Mouse (Mus musculus): ENCODE data around the gene 2610301B20Rik.

- TF ChIP-seq RCOR1 (IDR thresholded peaks at IDR 0.05; ENCODE audit: low read depth, low read length) (no peak), ZNF384 (IDR thresholded peaks at IDR 0.05; ENCODE audit: low read depth, low read length) (no peak), MYC (IDR thresholded peaks at IDR 0.05; ENCODE audit: low read depth, low read length) (no peak), MXI1 (IDR thresholded peaks at IDR 0.05; ENCODE audit: low read depth, low read length) (no peak), CTCF (IDR thresholded peaks at IDR 0.05 in 2 of 3, conservative IDR thresholded peaks at IDR 0.05 in 1 of 3; ENCODE audit: control insufficient read depth in 1 of 3, insufficient read depth in 1 of 3, low read depth in 2 of 3, low read length in 3 of 3, poor library complexity in 1 of 3, severe bottlenecking in 1 of 3) (no peak), GATA1 (IDR thresholded peaks at IDR 0.05; ENCODE audit: low read depth, low read length) (no peak), USF1 (IDR thresholded peaks at IDR 0.05; ENCODE audit: low read depth, low read length) (no peak), TCF12 (IDR thresholded peaks at IDR 0.05; ENCODE audit: low read depth, low read length) (no peak), EP300 (IDR thresholded peaks at IDR 0.05; ENCODE audit: low read depth in 1 of 2, low read length in 2 of 2) (no peak), ZMIZ1 (IDR thresholded peaks at IDR 0.05; ENCODE audit: low read depth, low read length) (no peak), ELF1 (IDR thresholded peaks at IDR 0.05; ENCODE audit: low read depth, low read length) (no peak)
Measured at GRCm38 (mm10) chr4:10928158-10928557, 53.9 kb downstream of the 2610301B20Rik start.
